8 mouse cellular contexts compared by ENCODE assay signal in the genomic region with DNA sequence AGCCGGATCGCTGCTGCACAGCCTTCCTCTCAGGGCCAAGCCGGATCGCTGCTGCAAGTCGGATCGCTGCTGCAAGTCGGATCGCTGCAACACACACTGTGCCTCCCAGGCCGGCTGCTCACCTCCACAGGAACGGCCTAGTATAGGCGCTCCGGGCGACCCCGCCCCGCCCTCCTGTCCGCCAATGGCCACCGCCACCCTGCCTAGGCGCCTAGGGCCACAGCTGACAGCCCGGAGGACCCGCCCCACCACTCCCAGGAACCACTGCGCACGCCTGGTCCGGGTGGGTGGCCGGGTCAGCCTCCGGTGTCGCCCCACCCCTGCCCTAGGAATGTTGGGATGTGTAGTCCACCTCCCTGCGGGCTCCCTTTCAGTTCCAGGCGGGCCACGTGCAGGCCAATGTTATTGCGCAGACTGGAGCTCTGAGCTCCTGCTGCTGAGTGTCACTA. TPM values are rescaled to one million over a fixed set of nuclear protein-coding genes. Genes with fewer than 3 reads are reported as not detected.
DNase-seq lines count a peak whose midpoint lies in the region; ATAC-seq and TF ChIP-seq lines count a peak whose summit lies in the region.

Gpd1l (minus strand) TSS at position 265 of the 449 bp plus-strand sequence.

- peak within 1 kb of the TSS; percentile 63 for H3K27ac ChIP-seq in bone marrow macrophage, adult 2 months (ENCODE audit: insufficient read depth, low read depth, low read length)
- peak within 1 kb of the TSS; percentile 12; the same call in 1 of the 2 replicates for H3K27ac ChIP-seq in embryonic fibroblast, embryonic 13.5 days (ENCODE audit: insufficient read depth, low read length)
- H3K27ac ChIP-seq in kidney, embryonic 14.5 days (ENCODE audit: low read depth, low read length), result peak within 1 kb of the TSS; percentile 74
- H3K27ac ChIP-seq in limb, embryonic 15.5 days, result peak within 1 kb of the TSS; percentile 75

- peak; percentile 99 for ATAC-seq in kidney, embryonic 14.5 days (ENCODE audit: low FRiP score, low TSS enrichment)
- ATAC-seq in limb, embryonic 15.5 days (ENCODE audit: insufficient number of reproducible peaks, low FRiP score, low TSS enrichment, low read depth), result peak; percentile 96

- H3K4me1 ChIP-seq in bone marrow macrophage, adult 2 months (ENCODE audit: control insufficient read depth, insufficient read depth, low read length), result peaks cover 11% of the 10 kb centered on the region
- H3K4me1 ChIP-seq in embryonic fibroblast, embryonic 13.5 days (ENCODE audit: control insufficient read depth, insufficient read depth, low read length), result no peaks in the 10 kb centered on the region
- H3K4me1 ChIP-seq in kidney, embryonic 14.5 days (ENCODE audit: control insufficient read depth, insufficient read depth, low read length), result peaks cover 4% of the 10 kb centered on the region
- peaks cover 16% of the 10 kb centered on the region for H3K4me1 ChIP-seq in limb, embryonic 15.5 days

- under 1% methylated on average over 30 of the region's 30 CpGs for WGBS in kidney, embryonic 14.5 days
- under 1% methylated on average over 28 of the region's 30 CpGs for WGBS in limb, embryonic 15.5 days

- H3K9me3 ChIP-seq in kidney, embryonic 14.5 days (ENCODE audit: control insufficient read depth, low read length), result no peaks in the 10 kb centered on the region
- no peaks in the 10 kb centered on the region for H3K9me3 ChIP-seq in limb, embryonic 15.5 days

- peak; percentile 90 for DNase-seq in 3T3-L1 (ENCODE audit: low read depth, low spot score)
- peak; percentile 97 to 98 for DNase-seq in heart, adult 9 months (ENCODE audit: low spot score in 2 of 2)
- DNase-seq in monocyte, adult 2 months (ENCODE audit: low read depth in 1 of 2, low spot score in 2 of 2), result peak; percentile 92 to 93
- DNase-seq in spleen, postnatal 36 days (ENCODE audit: low spot score in 2 of 2), result peak; percentile 97 to 99

- H3K27me3 ChIP-seq in kidney, embryonic 14.5 days (ENCODE audit: control insufficient read depth, insufficient read depth, low read length), result no peaks in the 10 kb centered on the region
- H3K27me3 ChIP-seq in limb, embryonic 15.5 days, result no peaks in the 10 kb centered on the region

- TF ChIP-seq CTCF in bone marrow macrophage, adult 2 months (IDR thresholded peaks at IDR 0.05; ENCODE audit: low read depth, low read length), result no peak
- TF ChIP-seq CTCF in embryonic fibroblast, embryonic 13.5 days (IDR thresholded peaks at IDR 0.05; ENCODE audit: borderline replicate concordance, insufficient read depth, low read length), result no peak

- 0 out of 2 replicates have a peak, but pooled peaks have one; percentile 18 for TF ChIP-seq POLR2A in bone marrow macrophage, adult 2 months (IDR thresholded peaks at IDR 0.05; ENCODE audit: borderline replicate concordance, low read depth, low read length)
- peak; percentile 94 for TF ChIP-seq POLR2A in embryonic fibroblast, embryonic 13.5 days (IDR thresholded peaks at IDR 0.05; ENCODE audit: low read depth, low read length)

- peak within 1 kb of the TSS; percentile 66 for H3K9ac ChIP-seq in kidney, embryonic 14.5 days (ENCODE audit: low read depth, low read length)
- peak within 1 kb of the TSS; percentile 63 for H3K9ac ChIP-seq in limb, embryonic 15.5 days

- H3K36me3 ChIP-seq in kidney, embryonic 14.5 days (ENCODE audit: control insufficient read depth, insufficient read depth, low read length), result no peaks in the 10 kb centered on the region
- H3K36me3 ChIP-seq in limb, embryonic 15.5 days, result no peaks in the 10 kb centered on the region

- H3K4me3 ChIP-seq in bone marrow macrophage, adult 2 months (ENCODE audit: insufficient read depth, low read length), result peak within 1 kb of the TSS; percentile 81
- H3K4me3 ChIP-seq in embryonic fibroblast, embryonic 13.5 days (ENCODE audit: insufficient read depth, low read length), result peak within 1 kb of the TSS; percentile 60
- H3K4me3 ChIP-seq in kidney, embryonic 14.5 days (ENCODE audit: low read length), result peak within 1 kb of the TSS; percentile 75
- H3K4me3 ChIP-seq in limb, embryonic 15.5 days, result peak within 1 kb of the TSS; percentile 77

- H3K4me2 ChIP-seq in kidney, embryonic 14.5 days (replicated peaks; ENCODE audit: low read depth, low read length), result peak within 1 kb of the TSS; percentile 96
- H3K4me2 ChIP-seq in limb, embryonic 15.5 days, result peak within 1 kb of the TSS; percentile 96

RNA-seq across cellular contexts. Expression of gene Gpd1l, which starts in this region (rescaled TPM):
- polyA plus RNA-seq in bone marrow macrophage, adult 2 months (2012; ENCODE audit: insufficient read depth, insufficient read length, missing spikeins), result 20.1 and 21.5 TPM in 2 replicates
- polyA plus RNA-seq in embryonic fibroblast, embryonic 13.5 days (2011; ENCODE audit: insufficient read length, low read depth, missing spikeins), result 8.1 and 8.9 TPM in 2 replicates
- 6.6 and 15.2 TPM in 2 replicates for polyA plus RNA-seq in kidney, embryonic 14.5 days (2014; fragmentation: Nextera tagmentation; extraction: Ambion mirVana)
- 10.8 and 12.5 TPM in 2 replicates for polyA plus RNA-seq in limb, embryonic 15.5 days (2015; fragmentation: Nextera tagmentation; extraction: Ambion mirVana)

Comparison
In these comparisons a context has a peak if more than half of its experiments do, and no peak if none do; other contexts are left out.
1. Peak in every context shown above with its lines: DNase-seq, ATAC-seq, H3K4me3 ChIP-seq and H3K27ac ChIP-seq.
2. H3K27ac ChIP-seq: peak in every context shown above with its lines; median percentile 75 in limb, embryonic 15.5 days; 74 in kidney, embryonic 14.5 days; 63 in bone marrow macrophage, adult 2 months; 12 in embryonic fibroblast, embryonic 13.5 days.